In genomic region chr11:86624237-86624941, GRCm38 (mm10) we compare ENCODE assay signal across 11 mouse cellular contexts. TPM values are rescaled to one million over a fixed set of nuclear protein-coding genes. Genes with fewer than 3 reads are reported as not detected.
A peak's percentile ranks its signal among the peaks of the same experiment; 100 is the strongest.
DNase-seq lines count a peak whose midpoint lies in the region; ATAC-seq and TF ChIP-seq lines count a peak whose summit lies in the region.
"Had no signal": no experiment of that assay in that cellular context is flagged by ENCODE, and none has a peak within 500 bp of the region (broad histone marks: within the 10 kb centered on the region; RNA-seq: fewer than 3 reads in every experiment).

No protein-coding gene starts in this region.

- peaks cover 12% of the 10 kb centered on the region for H3K36me3 ChIP-seq in C2C12 (ENCODE audit: control insufficient read depth, insufficient read depth)
- H3K36me3 ChIP-seq in heart, embryonic 12.5 days: no peaks in the 10 kb centered on the region

- no peak for TF ChIP-seq CTCF in C2C12 (IDR thresholded peaks at IDR 0.05; ENCODE audit: control insufficient read depth, insufficient read depth, insufficient read length)

- H3K27ac ChIP-seq in heart, embryonic 12.5 days (ENCODE audit: poor library complexity, severe bottlenecking): peak overlapping the region; percentile 0
- H3K27ac ChIP-seq: midbrain, embryonic 12.5 days had no signal

- 0 out of 2 replicates have a peak, but pooled peaks cover 5% of the 10 kb centered on the region for H3K4me1 ChIP-seq in heart, embryonic 12.5 days (replicated peaks)
- H3K4me1 ChIP-seq: midbrain, embryonic 12.5 days had no signal

- peaks cover 71% of the 10 kb centered on the region for H3K79me2 ChIP-seq in C2C12 (ENCODE audit: control insufficient read depth, insufficient read depth)

- 50% methylated on average over 5 of the region's 5 CpGs for WGBS in heart, embryonic 12.5 days

- H3K27me3 ChIP-seq in C2C12 (ENCODE audit: control insufficient read depth, insufficient read depth, insufficient read length): no peaks in the 10 kb centered on the region
- H3K27me3 ChIP-seq in heart, embryonic 12.5 days (replicated peaks): no peaks in the 10 kb centered on the region
- H3K27me3 ChIP-seq: midbrain, embryonic 12.5 days had no signal

- no peak overlapping the region for H3ac ChIP-seq in C2C12 (ENCODE audit: control insufficient read depth, insufficient read length, low read depth)

- no peak for ATAC-seq in heart, embryonic 12.5 days (ENCODE audit: insufficient number of reproducible peaks, low FRiP score)

- no peaks in the 10 kb centered on the region for H3K9me3 ChIP-seq in heart, embryonic 12.5 days (replicated peaks)
- H3K9me3 ChIP-seq: midbrain, embryonic 12.5 days had no signal

- no peak overlapping the region for H3K4me3 ChIP-seq in C2C12 (ENCODE audit: insufficient read depth, poor library complexity, severe bottlenecking)
- H3K4me3 ChIP-seq in heart, embryonic 12.5 days: no peak overlapping the region
- H3K4me3 ChIP-seq: midbrain, embryonic 12.5 days had no signal

- intact Hi-C loops in heart, postnatal 14 days (cut with DNase I): no loop called here

- H3K4me2 ChIP-seq in heart, embryonic 12.5 days: no peak overlapping the region
- H3K4me2 ChIP-seq: midbrain, embryonic 12.5 days had no signal

- peaks cover 22% of the 10 kb centered on the region for H3K79me3 ChIP-seq in C2C12 (ENCODE audit: low read depth)

- DNase-seq in heart, adult 8-10 months (ENCODE audit: low spot score): peak; percentile 31
- DNase-seq in heart, postnatal 14 days: no peak
- peak; percentile 76 for DNase-seq in lung, postnatal 25 days (ENCODE audit: low spot score)
- no peak for DNase-seq in frontal cortex, postnatal 14 days (ENCODE audit: low spot score in 2 of 2)
- no peak for DNase-seq in frontal cortex, adult 2 months (ENCODE audit: extremely low spot score in 1 of 2, low spot score in 1 of 2)
- no peak for DNase-seq in retina, embryonic 14.5 days (ENCODE audit: low spot score)
- DNase-seq: cerebellum, adult 11 months; gastrocnemius, postnatal 10 days had no signal

- no peak overlapping the region for H3K9ac ChIP-seq in heart, embryonic 12.5 days
- H3K9ac ChIP-seq: midbrain, embryonic 12.5 days had no signal

TF ChIP-seq in C2C12, 6 proteins besides CTCF, POLR2A, EP300 and RAD21:
- TF ChIP-seq CEBPB (IDR thresholded peaks at IDR 0.05; ENCODE audit: low read depth): peak; percentile 24
- TF ChIP-seq USF1 (IDR thresholded peaks at IDR 0.05; ENCODE audit: low read depth): peak; percentile 99
- TF ChIP-seq MAX (IDR thresholded peaks at IDR 0.05): peak; percentile 80
- no peak for TF ChIP-seq MYOD1 (IDR thresholded peaks at IDR 0.05; ENCODE audit: control insufficient read depth, insufficient read length, low read depth)
- peak; percentile 82 for TF ChIP-seq FOSL1 (IDR thresholded peaks at IDR 0.05; ENCODE audit: insufficient read depth, low read length, poor library complexity, severe bottlenecking)

RNA-seq across cellular contexts. Expression of gene Vmp1, which starts 59.2 kb away (rescaled TPM):
- total RNA-seq in heart, adult 8-10 months (2022): 10 to 100 TPM; 60.2 to 77.1 (median 64.7) TPM
- total RNA-seq in heart, postnatal 14 days (2021): 10 to 100 TPM; 55.3 to 59.2 TPM
- 157 TPM for polyA plus RNA-seq in C2C12 (2012; fragmentation: generic; extraction: Trizol)
- 104 and 109 TPM in 2 replicates for polyA plus RNA-seq in heart, embryonic 12.5 days (2016; fragmentation: Nextera tagmentation; extraction: Ambion mirVana)
- polyA plus RNA-seq in frontal cortex, adult 2 months (2012; rRNA removed): 80.0 and 82.5 TPM in 2 replicates

RNA-seq across cellular contexts. Expression of gene Ptrh2, which starts 59.4 kb away (rescaled TPM):
- 1 to 10 TPM; 6.6 to 7.3 (median 7.1) TPM for total RNA-seq in heart, adult 8-10 months (2022)
- 1 to 10 TPM; 7.0 to 7.2 TPM for total RNA-seq in heart, postnatal 14 days (2021)
- 23.0 TPM for polyA plus RNA-seq in C2C12 (2012; fragmentation: generic; extraction: Trizol)
- polyA plus RNA-seq in heart, embryonic 12.5 days (2016; fragmentation: Nextera tagmentation; extraction: Ambion mirVana): 21.5 TPM in 2 replicates
- 8.5 and 9.0 TPM in 2 replicates for polyA plus RNA-seq in frontal cortex, adult 2 months (2012; rRNA removed)

Comparison
In these comparisons a context has a peak if more than half of its experiments do, and no peak if none do; other contexts are left out.
1. DNase-seq: peak in heart, adult 8-10 months (single experiment) and lung, postnatal 25 days (single experiment); none in heart, postnatal 14 days (0 of 2), frontal cortex, postnatal 14 days (0 of 2), frontal cortex, adult 2 months (0 of 2) and retina, embryonic 14.5 days (single experiment).